Mouse (Mus musculus): ENCODE measurements around the gene Olfr70. TPM values are rescaled to one million over a fixed set of nuclear protein-coding genes. Genes with fewer than 3 reads are reported as not detected.

Olfr70 gene
- polyA plus RNA-seq, 1 experiment from 2014 or later: not detected

GRCm38 (mm10) chr4:43696561-43696960, 4.0 kb downstream of the Olfr70 start:
- H3K9me3 ChIP-seq (ENCODE audit: control insufficient read depth, low read depth, low read length): no peaks in the 10 kb centered on the region
- H3K4me3 ChIP-seq (ENCODE audit: low read depth, low read length): no peak overlapping the region
- no peak for ATAC-seq (ENCODE audit: insufficient number of reproducible peaks, insufficient read depth, low FRiP score, low read depth)
- 89% methylated on average over 13 of the region's 13 CpGs for WGBS
- H3K4me2 ChIP-seq (replicated peaks; ENCODE audit: low read depth, low read length): no peak overlapping the region
- no peaks in the 10 kb centered on the region for H3K36me3 ChIP-seq (ENCODE audit: control insufficient read depth, insufficient read depth, low read length)
- H3K27ac ChIP-seq (ENCODE audit: low read length): no peak overlapping the region
- H3K9ac ChIP-seq (replicated peaks; ENCODE audit: low read depth, low read length): no peak overlapping the region
- H3K4me1 ChIP-seq (ENCODE audit: control insufficient read depth, insufficient read depth, low read length): no peaks in the 10 kb centered on the region
- H3K27me3 ChIP-seq (ENCODE audit: control insufficient read depth, insufficient read depth, low read length): no peaks in the 10 kb centered on the region

GRCm38 (mm10) chr4:43695249-43695671, 5.3 kb downstream of the Olfr70 start:
- WGBS: 24% methylated on average over 9 of the region's 9 CpGs
- Histone ChIP-seq H3K27me3 (ENCODE audit: control insufficient read depth, insufficient read depth, low read length) (no peaks in the 10 kb centered on the region), H3K4me3 (ENCODE audit: low read depth, low read length) (no peak overlapping the region), H3K4me1 (ENCODE audit: control insufficient read depth, insufficient read depth, low read length) (no peaks in the 10 kb centered on the region), H3K36me3 (ENCODE audit: control insufficient read depth, insufficient read depth, low read length) (no peaks in the 10 kb centered on the region), H3K27ac (ENCODE audit: low read length) (no peak overlapping the region), H3K9ac (replicated peaks; ENCODE audit: low read depth, low read length) (no peak overlapping the region), H3K4me2 (replicated peaks; ENCODE audit: low read depth, low read length) (no peak overlapping the region), H3K9me3 (ENCODE audit: control insufficient read depth, low read depth, low read length) (no peaks in the 10 kb centered on the region)
- peak; percentile 81; the same call in 1 of the 2 replicates for ATAC-seq (ENCODE audit: insufficient number of reproducible peaks, insufficient read depth, low FRiP score, low read depth)

DNA sequence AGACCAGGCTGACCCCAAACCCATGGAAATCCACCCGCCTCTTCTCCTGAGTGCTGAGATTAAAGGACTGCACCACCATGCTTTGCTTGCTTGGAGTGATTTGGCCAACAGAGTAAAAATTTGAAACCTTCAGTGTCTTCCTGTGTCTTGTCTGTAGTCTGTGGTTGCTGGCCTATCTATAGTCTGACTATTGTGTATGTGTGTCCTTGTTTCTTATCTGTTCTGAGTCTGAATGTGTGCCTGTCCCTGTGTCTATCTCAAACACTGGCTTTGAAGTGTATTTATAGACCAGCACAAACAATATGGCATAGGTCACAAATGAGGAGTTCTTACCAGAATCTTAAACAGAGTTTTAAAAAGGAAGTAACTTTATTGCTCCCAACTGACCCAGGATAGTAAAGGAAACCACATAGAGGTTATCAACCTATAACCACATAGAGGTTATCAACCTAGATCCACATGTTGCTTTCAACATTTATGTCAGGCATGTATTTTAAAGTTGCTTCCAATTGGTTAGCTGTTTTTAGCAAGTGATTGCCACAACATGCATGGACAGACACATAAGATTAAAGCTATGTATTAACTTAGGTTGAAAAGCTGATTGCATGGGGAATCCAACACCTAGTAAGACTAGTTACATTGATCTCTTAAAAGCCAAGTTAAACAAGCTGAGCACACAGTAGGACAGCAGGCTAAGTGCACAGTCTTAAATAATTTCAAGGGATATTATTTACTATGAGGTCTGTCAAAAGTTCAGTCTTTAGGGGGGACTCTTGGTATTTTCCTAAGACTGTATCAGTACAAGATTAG, 6.0 kb downstream of the Olfr70 start:
- no peak overlapping the region for H3K9ac ChIP-seq (replicated peaks; ENCODE audit: low read depth, low read length)
- no peaks in the 10 kb centered on the region for H3K27me3 ChIP-seq (ENCODE audit: control insufficient read depth, insufficient read depth, low read length)
- WGBS: 79% methylated on average over 1 of the region's 1 CpGs

GRCm38 (mm10) chr4:43693806-43694241, 6.8 kb downstream of the Olfr70 start:
- peaks cover 10% of the 10 kb centered on the region for H3K36me3 ChIP-seq (ENCODE audit: control insufficient read depth, insufficient read depth, low read length)
- H3K4me2 ChIP-seq (replicated peaks; ENCODE audit: low read depth, low read length): no peak overlapping the region
- H3K9ac ChIP-seq (replicated peaks; ENCODE audit: low read depth, low read length): no peak overlapping the region
- H3K4me3 ChIP-seq (ENCODE audit: low read depth, low read length): no peak overlapping the region
- WGBS: 66% methylated on average over 5 of the region's 5 CpGs
- H3K27ac ChIP-seq (ENCODE audit: low read length): no peak overlapping the region
- no peak; the same call in 1 of the 2 replicates for ATAC-seq (ENCODE audit: insufficient number of reproducible peaks, insufficient read depth, low FRiP score, low read depth)
- H3K4me1 ChIP-seq (ENCODE audit: control insufficient read depth, insufficient read depth, low read length): no peaks in the 10 kb centered on the region
- H3K9me3 ChIP-seq (ENCODE audit: control insufficient read depth, low read depth, low read length): no peaks in the 10 kb centered on the region
- no peaks in the 10 kb centered on the region for H3K27me3 ChIP-seq (ENCODE audit: control insufficient read depth, insufficient read depth, low read length)

More for the DNA sequence above, 6.0 kb downstream of the Olfr70 start:
- Histone ChIP-seq H3K27ac (ENCODE audit: low read length) (no peak overlapping the region), H3K4me2 (replicated peaks; ENCODE audit: low read depth, low read length) (no peak overlapping the region), H3K4me1 (ENCODE audit: control insufficient read depth, insufficient read depth, low read length) (no peaks in the 10 kb centered on the region), H3K9me3 (ENCODE audit: control insufficient read depth, low read depth, low read length) (no peaks in the 10 kb centered on the region), H3K36me3 (ENCODE audit: control insufficient read depth, insufficient read depth, low read length) (peaks cover 5% of the 10 kb centered on the region; the same call in 1 of the 2 replicates), H3K4me3 (ENCODE audit: low read depth, low read length) (no peak overlapping the region)
- ATAC-seq (ENCODE audit: insufficient number of reproducible peaks, insufficient read depth, low FRiP score, low read depth): no peak

DNA sequence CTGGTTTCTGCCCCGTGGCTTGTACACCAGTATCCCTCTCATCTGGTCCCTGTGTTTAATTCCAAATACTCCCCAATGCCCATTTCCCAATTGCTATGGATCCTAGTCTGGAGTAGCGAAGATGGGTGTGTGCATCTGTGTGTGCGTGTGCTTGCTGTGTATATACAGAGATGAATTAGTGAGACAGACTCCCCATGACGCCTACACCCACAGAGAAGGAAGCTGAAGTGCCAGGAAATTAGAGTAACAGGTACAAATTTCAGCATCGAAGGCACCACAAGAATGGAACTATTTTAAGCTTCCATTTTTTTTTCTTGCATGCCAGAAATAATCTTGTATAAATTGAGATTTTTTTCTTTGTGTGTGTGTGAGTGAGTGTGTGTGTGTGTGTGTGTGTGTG, 9.6 kb downstream of the Olfr70 start:
- Histone ChIP-seq H3K4me1 (ENCODE audit: control insufficient read depth, insufficient read depth, low read length) (no peaks in the 10 kb centered on the region), H3K9me3 (ENCODE audit: control insufficient read depth, low read depth, low read length) (no peaks in the 10 kb centered on the region), H3K27me3 (ENCODE audit: control insufficient read depth, insufficient read depth, low read length) (no peaks in the 10 kb centered on the region), H3K4me3 (ENCODE audit: low read depth, low read length) (no peak overlapping the region), H3K9ac (replicated peaks; ENCODE audit: low read depth, low read length) (no peak overlapping the region), H3K36me3 (ENCODE audit: control insufficient read depth, insufficient read depth, low read length) (peaks cover 15% of the 10 kb centered on the region), H3K27ac (ENCODE audit: low read length) (no peak overlapping the region), H3K4me2 (replicated peaks; ENCODE audit: low read depth, low read length) (no peak overlapping the region)
- WGBS: 71% methylated on average over 5 of the region's 5 CpGs
- no peak for ATAC-seq (ENCODE audit: insufficient number of reproducible peaks, insufficient read depth, low FRiP score, low read depth)

GRCm38 (mm10) chr4:43690021-43690420, 10.6 kb downstream of the Olfr70 start:
- peaks cover 16% of the 10 kb centered on the region for H3K36me3 ChIP-seq (ENCODE audit: control insufficient read depth, insufficient read depth, low read length)
- no peak overlapping the region for H3K9ac ChIP-seq (replicated peaks; ENCODE audit: low read depth, low read length)
- H3K4me2 ChIP-seq (replicated peaks; ENCODE audit: low read depth, low read length): no peak overlapping the region
- H3K27ac ChIP-seq (ENCODE audit: low read length): no peak overlapping the region
- no peaks in the 10 kb centered on the region for H3K4me1 ChIP-seq (ENCODE audit: control insufficient read depth, insufficient read depth, low read length)
- H3K4me3 ChIP-seq (ENCODE audit: low read depth, low read length): no peak overlapping the region
- no peaks in the 10 kb centered on the region for H3K27me3 ChIP-seq (ENCODE audit: control insufficient read depth, insufficient read depth, low read length)
- 96% methylated on average over 17 of the region's 17 CpGs for WGBS
- ATAC-seq (ENCODE audit: insufficient number of reproducible peaks, insufficient read depth, low FRiP score, low read depth): no peak
- H3K9me3 ChIP-seq (ENCODE audit: control insufficient read depth, low read depth, low read length): no peaks in the 10 kb centered on the region

DNA sequence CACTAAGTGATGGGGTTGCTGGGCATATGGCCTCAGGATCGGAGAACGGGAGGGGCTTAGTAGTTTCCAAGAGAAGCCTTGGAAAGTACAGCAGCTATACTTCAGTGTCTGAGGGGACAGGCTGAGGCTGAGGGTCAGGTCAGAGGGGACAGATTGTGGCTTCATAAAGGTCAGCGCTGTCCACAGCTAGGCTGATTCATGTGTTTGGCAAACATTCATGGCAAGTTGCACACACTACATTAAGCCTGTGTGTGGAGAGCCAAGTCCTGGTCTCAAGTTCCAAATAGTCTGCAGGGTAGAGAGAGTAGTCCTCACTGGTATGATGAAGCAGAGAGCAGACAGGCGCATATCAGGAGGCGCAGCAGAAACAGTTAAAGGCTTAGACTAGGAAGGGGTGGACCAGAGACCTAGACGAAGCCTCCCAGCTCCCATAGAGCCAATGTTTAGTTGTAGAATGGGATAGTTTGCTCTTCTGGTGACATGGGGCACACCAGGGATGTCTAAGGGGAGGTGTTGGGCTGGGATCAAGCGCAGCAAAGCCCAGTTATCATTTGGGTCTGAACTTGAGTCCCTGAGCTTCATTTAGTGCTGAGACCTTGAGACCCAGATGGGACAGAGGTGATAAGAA, 21.1 kb downstream of the Olfr70 start:
- no peak overlapping the region for H3K9ac ChIP-seq (replicated peaks; ENCODE audit: low read depth, low read length)
- H3K4me2 ChIP-seq (replicated peaks; ENCODE audit: low read depth, low read length): no peak overlapping the region
- no peak overlapping the region for H3K4me3 ChIP-seq (ENCODE audit: low read depth, low read length)
- H3K36me3 ChIP-seq (ENCODE audit: control insufficient read depth, insufficient read depth, low read length): peaks cover 27% of the 10 kb centered on the region
- no peak for ATAC-seq (ENCODE audit: insufficient number of reproducible peaks, insufficient read depth, low FRiP score, low read depth)
- no peaks in the 10 kb centered on the region for H3K9me3 ChIP-seq (ENCODE audit: control insufficient read depth, low read depth, low read length)
- 85% methylated on average over 7 of the region's 7 CpGs for WGBS
- no peaks in the 10 kb centered on the region for H3K4me1 ChIP-seq (ENCODE audit: control insufficient read depth, insufficient read depth, low read length)
- no peak overlapping the region for H3K27ac ChIP-seq (ENCODE audit: low read length)
- no peaks in the 10 kb centered on the region for H3K27me3 ChIP-seq (ENCODE audit: control insufficient read depth, insufficient read depth, low read length)

DNA sequence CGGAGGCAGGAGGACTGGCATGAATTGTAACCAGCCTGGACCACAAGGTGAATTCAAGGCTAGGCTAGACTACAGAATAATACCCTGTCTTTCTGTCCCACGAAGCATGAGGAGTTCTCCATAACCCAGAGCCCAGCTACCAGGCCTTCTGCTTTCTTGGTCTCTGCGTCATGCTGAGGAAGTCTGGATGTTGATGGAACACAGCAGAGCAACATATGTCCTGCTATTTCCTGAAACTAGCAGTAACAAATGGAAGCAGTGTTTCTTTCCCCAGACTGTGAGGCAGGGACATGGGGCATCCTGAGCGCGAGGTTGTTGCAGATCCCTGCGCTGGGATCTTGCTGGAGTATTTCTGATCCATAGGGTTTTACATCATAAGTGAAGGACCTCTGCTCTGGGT, 22.1 kb downstream of the Olfr70 start:
- ATAC-seq (ENCODE audit: insufficient number of reproducible peaks, insufficient read depth, low FRiP score, low read depth): no peak
- H3K36me3 ChIP-seq (ENCODE audit: control insufficient read depth, insufficient read depth, low read length): peaks cover 29% of the 10 kb centered on the region
- H3K9me3 ChIP-seq (ENCODE audit: control insufficient read depth, low read depth, low read length): no peaks in the 10 kb centered on the region
- H3K4me2 ChIP-seq (replicated peaks; ENCODE audit: low read depth, low read length): no peak overlapping the region
- 88% methylated on average over 6 of the region's 6 CpGs for WGBS
- H3K27ac ChIP-seq (ENCODE audit: low read length): no peak overlapping the region
- no peaks in the 10 kb centered on the region for H3K4me1 ChIP-seq (ENCODE audit: control insufficient read depth, insufficient read depth, low read length)
- H3K9ac ChIP-seq (replicated peaks; ENCODE audit: low read depth, low read length): no peak overlapping the region
- H3K27me3 ChIP-seq (ENCODE audit: control insufficient read depth, insufficient read depth, low read length): no peaks in the 10 kb centered on the region
- H3K4me3 ChIP-seq (ENCODE audit: low read depth, low read length): no peak overlapping the region

Data from stomach, embryonic 14.5 days (tissue).